Mouse (Mus musculus): Measurements from ENCODE around the gene Ccdc50. TPM values are rescaled to one million over a fixed set of nuclear protein-coding genes. Genes with fewer than 3 reads are reported as not detected.
A peak's percentile ranks its signal among the peaks of the same experiment; 100 is the strongest.

The Ccdc50 gene
- 52.7 and 55.4 TPM in 2 replicates for polyA plus RNA-seq (2015; fragmentation: Nextera tagmentation; extraction: Ambion mirVana)

DNA sequence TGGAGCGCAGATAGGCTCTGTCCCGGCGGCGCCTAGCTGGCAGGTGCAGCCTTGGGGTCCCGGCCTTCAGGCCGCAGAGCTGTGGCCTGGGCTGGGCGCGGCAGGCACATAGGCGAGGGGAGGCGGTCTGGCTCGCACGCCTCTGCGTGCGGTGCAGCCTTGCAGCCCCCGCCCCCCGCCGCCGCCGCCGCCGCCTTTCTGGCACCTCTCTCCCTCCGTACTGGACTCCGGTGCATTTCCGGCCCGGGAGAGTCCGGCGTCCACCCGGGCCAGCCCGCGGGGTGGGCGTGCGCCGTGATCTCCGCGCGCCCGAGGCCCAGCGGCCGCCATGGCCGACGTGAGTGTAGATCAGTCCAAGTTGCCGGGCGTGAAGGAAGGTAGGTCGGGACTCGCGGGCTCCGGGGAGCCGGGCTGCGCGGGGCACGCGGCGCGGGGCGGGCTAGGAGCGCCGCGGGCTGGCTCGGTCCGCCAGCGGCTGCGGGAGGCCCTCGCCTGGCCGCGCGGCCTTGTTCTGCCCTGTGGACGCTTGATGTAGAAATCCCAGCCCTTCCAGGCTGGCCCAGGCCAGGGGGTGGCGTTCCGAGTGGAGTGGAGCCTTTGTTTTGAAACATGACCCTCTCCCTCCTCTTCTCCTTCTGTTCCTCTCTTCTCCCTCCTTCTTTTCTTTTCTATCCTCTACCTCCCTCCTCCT, at the start of gene Ccdc50:
Gene Ccdc50 (plus strand): TSS at position 109 of the 691 bp plus-strand sequence.
- peak within 1 kb of the TSS; percentile 92 for H3K4me3 ChIP-seq
- under 1% methylated on average over 69 of the region's 69 CpGs for WGBS
- peak within 1 kb of the TSS; percentile 71 for H3K4me2 ChIP-seq

DNA sequence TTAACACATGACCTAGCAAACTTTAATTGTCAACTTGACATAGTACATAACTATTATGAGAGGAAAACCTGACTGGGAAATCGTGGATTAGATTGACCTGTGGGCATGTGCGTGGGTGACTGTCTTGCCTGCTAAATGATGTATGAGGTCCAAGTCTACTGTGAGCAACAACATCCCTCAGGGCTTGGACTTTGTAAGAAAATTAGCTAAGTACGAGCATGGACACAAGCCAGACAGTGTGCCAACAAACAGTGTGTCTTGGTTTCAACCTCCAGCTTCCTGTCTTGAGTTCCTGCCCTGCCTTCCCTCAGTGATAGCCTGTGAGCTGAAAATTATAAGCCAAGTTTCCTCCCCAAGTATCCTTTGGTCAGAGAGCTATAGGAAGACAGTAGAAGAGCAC, 41.1 kb upstream of the Ccdc50 start:
- Histone ChIP-seq H3K4me3 (no peak overlapping the region), H3K4me1 (replicated peaks) (no peaks in the 10 kb centered on the region), H3K9ac (no peak overlapping the region), H3K36me3 (no peaks in the 10 kb centered on the region), H3K27ac (no peak overlapping the region), H3K27me3 (no peaks in the 10 kb centered on the region), H3K9me3 (no peaks in the 10 kb centered on the region), H3K4me2 (no peak overlapping the region)
- WGBS = 79% methylated on average over 3 of the region's 3 CpGs
- no peak for ATAC-seq (ENCODE audit: low FRiP score)

More for the DNA sequence above, at the start of gene Ccdc50:
- Histone ChIP-seq H3K27me3 (no peaks in the 10 kb centered on the region), H3K9me3 (no peaks in the 10 kb centered on the region), H3K9ac (peak within 1 kb of the TSS; percentile 98), H3K27ac (peak within 1 kb of the TSS; percentile 98), H3K36me3 (no peaks in the 10 kb centered on the region), H3K4me1 (replicated peaks) (peaks cover 37% of the 10 kb centered on the region)
- ATAC-seq (ENCODE audit: low FRiP score) = peak; percentile 96

DNA sequence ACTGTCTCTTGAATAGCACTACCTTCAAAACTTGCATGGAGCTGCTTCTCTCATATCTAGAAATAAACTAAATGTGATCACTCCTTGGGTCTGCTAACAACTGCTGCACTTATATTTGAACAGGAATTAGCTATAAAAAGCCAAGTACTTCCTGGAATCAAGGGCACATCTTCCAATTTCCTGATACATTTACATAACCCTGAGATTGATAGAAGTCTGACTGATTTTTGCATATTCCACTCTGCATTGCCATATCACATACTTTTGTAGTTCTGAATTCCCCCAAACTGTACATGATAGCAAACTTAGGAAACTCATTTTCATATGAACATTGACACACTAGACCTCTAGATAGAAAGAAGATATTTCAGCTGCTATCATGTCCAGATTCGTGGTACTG, 40.3 kb upstream of the Ccdc50 start:
- Histone ChIP-seq H3K36me3 (no peaks in the 10 kb centered on the region), H3K9ac (no peak overlapping the region), H3K4me2 (no peak overlapping the region), H3K27ac (no peak overlapping the region), H3K27me3 (no peaks in the 10 kb centered on the region), H3K9me3 (no peaks in the 10 kb centered on the region), H3K4me3 (no peak overlapping the region), H3K4me1 (replicated peaks) (no peaks in the 10 kb centered on the region)
- 76% methylated on average over 1 of the region's 1 CpGs for WGBS
- ATAC-seq (ENCODE audit: low FRiP score) = no peak

DNA sequence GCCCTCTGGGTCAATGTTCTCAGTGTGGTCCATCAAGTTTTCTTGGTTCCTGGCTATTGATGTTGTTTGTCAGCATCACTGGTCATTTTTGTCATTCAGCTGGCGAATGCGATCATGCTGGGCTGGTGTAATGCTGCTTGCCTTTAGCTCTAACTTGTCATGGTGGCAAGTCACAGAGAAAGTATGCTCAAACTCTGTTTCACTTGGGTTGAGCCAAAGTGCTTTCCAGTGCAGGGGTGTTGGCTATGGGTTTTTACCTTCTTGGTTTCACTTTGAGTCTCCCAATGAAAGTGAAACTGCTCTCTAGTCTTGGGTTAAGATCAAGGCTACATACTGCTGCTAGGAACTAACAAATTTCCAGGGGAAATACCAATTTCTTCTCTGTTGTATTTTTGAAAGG, 39.4 kb upstream of the Ccdc50 start:
- ATAC-seq (ENCODE audit: low FRiP score) = no peak
- H3K4me3 ChIP-seq = no peak overlapping the region
- no peaks in the 10 kb centered on the region for H3K9me3 ChIP-seq
- H3K4me1 ChIP-seq (replicated peaks) = no peaks in the 10 kb centered on the region
- H3K27me3 ChIP-seq = no peaks in the 10 kb centered on the region
- WGBS = 98% methylated on average over 2 of the region's 2 CpGs
- H3K27ac ChIP-seq = no peak overlapping the region
- no peaks in the 10 kb centered on the region for H3K36me3 ChIP-seq
- H3K4me2 ChIP-seq = no peak overlapping the region
- H3K9ac ChIP-seq = no peak overlapping the region

GRCm38 (mm10) chr16:27349878-27350532, 38.7 kb upstream of the Ccdc50 start:
- H3K4me2 ChIP-seq = no peak overlapping the region
- H3K4me3 ChIP-seq = no peak overlapping the region
- no peak overlapping the region for H3K27ac ChIP-seq
- H3K36me3 ChIP-seq = no peaks in the 10 kb centered on the region
- H3K27me3 ChIP-seq = no peaks in the 10 kb centered on the region
- H3K9ac ChIP-seq = no peak overlapping the region
- WGBS = 90% methylated on average over 7 of the region's 7 CpGs
- no peaks in the 10 kb centered on the region for H3K4me1 ChIP-seq (replicated peaks)
- no peaks in the 10 kb centered on the region for H3K9me3 ChIP-seq
- ATAC-seq (ENCODE audit: low FRiP score) = no peak

DNA sequence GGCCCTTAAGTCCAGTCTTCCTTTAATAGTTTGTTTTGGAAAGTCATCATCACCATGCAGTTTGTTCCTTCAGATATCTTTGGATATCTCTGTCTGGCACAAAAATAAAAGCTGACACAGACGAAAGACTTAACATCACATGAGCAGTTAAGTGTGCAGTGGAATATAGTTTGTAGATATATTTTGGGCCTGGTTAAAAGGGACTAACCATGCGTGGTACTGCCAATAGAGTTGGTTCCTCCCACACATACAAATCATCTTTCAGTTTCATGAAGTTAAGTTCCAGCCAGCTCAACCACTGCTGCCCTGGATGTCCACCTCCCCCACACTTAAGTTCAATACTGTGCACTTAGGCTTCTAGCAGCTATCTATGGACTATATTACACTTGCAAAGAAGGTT, 34.2 kb upstream of the Ccdc50 start:
- ATAC-seq (ENCODE audit: low FRiP score) = no peak
- H3K4me2 ChIP-seq = no peak overlapping the region
- H3K36me3 ChIP-seq = no peaks in the 10 kb centered on the region
- no peak overlapping the region for H3K9ac ChIP-seq
- H3K27ac ChIP-seq = no peak overlapping the region
- 85% methylated on average over 2 of the region's 2 CpGs for WGBS
- no peaks in the 10 kb centered on the region for H3K4me1 ChIP-seq (replicated peaks)
- H3K9me3 ChIP-seq = no peaks in the 10 kb centered on the region
- H3K27me3 ChIP-seq = no peaks in the 10 kb centered on the region
- H3K4me3 ChIP-seq = no peak overlapping the region

DNA sequence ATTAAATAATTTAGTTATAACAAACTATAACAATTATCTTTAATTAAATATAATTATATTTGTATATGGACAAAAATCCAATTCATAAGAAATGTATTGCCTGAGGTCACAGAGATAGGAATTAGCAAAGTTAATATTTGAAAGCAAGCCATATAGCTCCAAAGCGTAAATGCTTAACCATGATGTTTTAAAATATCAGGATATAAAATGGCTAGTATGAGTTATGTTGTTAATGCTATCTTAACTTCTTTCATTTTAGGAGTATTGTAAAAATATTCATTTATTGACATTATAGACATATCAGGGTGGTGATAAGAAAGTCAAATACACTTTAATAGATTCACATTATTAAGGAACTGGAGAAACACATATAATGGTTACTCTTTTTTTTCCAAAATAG, 28.6 kb upstream of the Ccdc50 start:
- no peaks in the 10 kb centered on the region for H3K9me3 ChIP-seq
- no peak overlapping the region for H3K4me2 ChIP-seq
- H3K36me3 ChIP-seq = no peaks in the 10 kb centered on the region
- ATAC-seq (ENCODE audit: low FRiP score) = no peak
- no peak overlapping the region for H3K4me3 ChIP-seq
- H3K27me3 ChIP-seq = no peaks in the 10 kb centered on the region
- no peak overlapping the region for H3K9ac ChIP-seq
- H3K4me1 ChIP-seq (replicated peaks) = no peaks in the 10 kb centered on the region
- no peak overlapping the region for H3K27ac ChIP-seq
- 100% methylated on average over 1 of the region's 1 CpGs for WGBS

DNA sequence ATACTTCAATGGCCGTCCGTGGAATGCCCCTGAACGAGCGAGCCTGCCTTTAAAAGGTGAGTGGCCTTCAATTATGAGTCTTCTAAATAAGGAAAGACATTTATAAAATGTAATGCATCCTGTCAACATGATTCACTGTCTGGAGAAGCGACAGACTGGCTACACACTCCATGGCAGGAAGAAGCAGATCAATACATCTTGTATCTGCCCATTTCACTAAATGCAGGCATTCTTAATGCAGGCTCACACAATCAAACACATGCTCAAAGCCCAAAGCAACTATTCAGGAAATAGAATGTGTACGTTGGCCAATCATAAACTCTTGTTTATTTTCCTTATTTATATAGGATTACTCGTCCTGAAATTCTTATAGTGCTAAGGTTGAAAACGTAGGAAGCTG, 18.5 kb upstream of the Ccdc50 start, which contains the start of gene Uts2b:
Gene Uts2b (minus strand): TSS at position 49 of the 400 bp plus-strand sequence.
- Histone ChIP-seq H3K4me3 (no peak within 1 kb of the TSS), H3K27ac (no peak within 1 kb of the TSS), H3K36me3 (no peaks in the 10 kb centered on the region), H3K27me3 (no peaks in the 10 kb centered on the region), H3K4me1 (replicated peaks) (no peaks in the 10 kb centered on the region), H3K4me2 (no peak within 1 kb of the TSS), H3K9ac (no peak within 1 kb of the TSS), H3K9me3 (no peaks in the 10 kb centered on the region)
- WGBS = 67% methylated on average over 8 of the region's 8 CpGs
- ATAC-seq (ENCODE audit: low FRiP score) = no peak

DNA sequence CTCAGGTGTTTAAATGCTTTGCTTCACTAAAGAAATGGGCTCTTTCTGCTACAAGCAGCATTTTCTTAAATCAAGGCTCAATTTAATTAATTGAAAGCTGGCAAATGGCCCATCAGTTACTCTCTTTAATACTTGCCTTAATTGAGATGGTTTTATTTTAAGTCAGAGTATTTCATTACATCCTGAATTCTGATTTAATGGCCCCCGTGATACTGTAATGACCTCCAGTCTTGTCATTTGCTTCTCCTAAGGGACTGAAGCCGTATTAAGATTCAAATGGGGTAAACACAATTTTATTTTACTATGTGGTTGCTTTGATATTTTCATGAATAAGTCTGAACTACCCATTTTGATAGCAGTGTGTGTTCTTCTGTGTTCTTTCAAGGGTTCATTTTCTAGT, 18.0 kb upstream of the Ccdc50 start:
- no peaks in the 10 kb centered on the region for H3K36me3 ChIP-seq
- no peak overlapping the region for H3K27ac ChIP-seq
- ATAC-seq (ENCODE audit: low FRiP score) = no peak
- H3K27me3 ChIP-seq = no peaks in the 10 kb centered on the region
- H3K9ac ChIP-seq = no peak overlapping the region
- no peaks in the 10 kb centered on the region for H3K4me1 ChIP-seq (replicated peaks)
- H3K4me3 ChIP-seq = no peak overlapping the region
- H3K4me2 ChIP-seq = no peak overlapping the region
- WGBS = 62% methylated on average over 2 of the region's 2 CpGs
- no peaks in the 10 kb centered on the region for H3K9me3 ChIP-seq

- no peak overlapping the region for H3K9ac ChIP-seq
- H3K27ac ChIP-seq = no peak overlapping the region
Measured at GRCm38 (mm10) chr16:27374139-27374538, 14.5 kb upstream of the Ccdc50 start.

GRCm38 (mm10) chr16:27375318-27375717, 13.4 kb upstream of the Ccdc50 start:
- 70% methylated on average over 2 of the region's 2 CpGs for WGBS

More at GRCm38 (mm10) chr16:27374139-27374538, 14.5 kb upstream of the Ccdc50 start:
- 77% methylated on average over 3 of the region's 3 CpGs for WGBS
- ATAC-seq (ENCODE audit: low FRiP score) = no peak
- H3K4me2 ChIP-seq = no peak overlapping the region
- H3K4me1 ChIP-seq (replicated peaks) = no peaks in the 10 kb centered on the region
- no peak overlapping the region for H3K4me3 ChIP-seq
- H3K27me3 ChIP-seq = no peaks in the 10 kb centered on the region
- no peaks in the 10 kb centered on the region for H3K9me3 ChIP-seq
- H3K36me3 ChIP-seq = no peaks in the 10 kb centered on the region

DNA sequence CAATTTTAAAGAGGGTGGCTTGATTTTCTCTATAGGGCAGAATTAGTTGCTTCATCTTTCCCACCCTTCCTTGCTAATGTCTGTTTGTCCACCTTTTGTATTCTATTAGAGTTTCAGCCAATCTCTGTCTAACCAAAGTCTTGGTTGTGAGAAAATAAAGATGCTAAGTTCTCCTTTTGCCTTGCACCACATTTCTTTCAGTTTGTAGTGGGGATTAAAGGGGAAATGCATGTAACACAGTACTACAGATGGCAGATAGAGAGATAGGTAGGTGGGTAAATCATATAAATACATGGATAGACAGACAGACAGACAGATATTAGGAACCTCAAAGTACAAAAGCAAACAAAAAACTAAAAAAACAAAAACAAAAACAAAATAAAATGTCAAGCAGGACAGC, 12.1 kb upstream of the Ccdc50 start:
- Histone ChIP-seq H3K9ac (no peak overlapping the region), H3K4me3 (no peak overlapping the region), H3K27ac (no peak overlapping the region), H3K4me1 (replicated peaks) (no peaks in the 10 kb centered on the region), H3K4me2 (no peak overlapping the region), H3K9me3 (no peaks in the 10 kb centered on the region), H3K27me3 (no peaks in the 10 kb centered on the region), H3K36me3 (no peaks in the 10 kb centered on the region)
- no peak for ATAC-seq (ENCODE audit: low FRiP score)

More at GRCm38 (mm10) chr16:27375318-27375717, 13.4 kb upstream of the Ccdc50 start:
- Histone ChIP-seq H3K27ac (no peak overlapping the region), H3K36me3 (no peaks in the 10 kb centered on the region), H3K4me2 (no peak overlapping the region), H3K27me3 (no peaks in the 10 kb centered on the region), H3K4me3 (no peak overlapping the region), H3K4me1 (replicated peaks) (no peaks in the 10 kb centered on the region), H3K9ac (no peak overlapping the region), H3K9me3 (no peaks in the 10 kb centered on the region)
- no peak for ATAC-seq (ENCODE audit: low FRiP score)

GRCm38 (mm10) chr16:27382217-27382616, 6.5 kb upstream of the Ccdc50 start:
- no peaks in the 10 kb centered on the region for H3K27me3 ChIP-seq
- H3K9ac ChIP-seq = no peak overlapping the region
- 87% methylated on average over 4 of the region's 4 CpGs for WGBS
- ATAC-seq (ENCODE audit: low FRiP score) = no peak
- H3K9me3 ChIP-seq = no peaks in the 10 kb centered on the region
- H3K4me1 ChIP-seq (replicated peaks) = no peaks in the 10 kb centered on the region
- no peaks in the 10 kb centered on the region for H3K36me3 ChIP-seq
- no peak overlapping the region for H3K4me3 ChIP-seq
- H3K4me2 ChIP-seq = no peak overlapping the region
- no peak overlapping the region for H3K27ac ChIP-seq
